Mouse (Mus musculus) left cerebral cortex, postnatal 36 days (tissue): ENCODE results near the gene Arhgap10. TPM values are rescaled to one million over a fixed set of nuclear protein-coding genes. Genes with fewer than 3 reads are reported as not detected.

ENCODE experiments used
- DNase-seq, 2 experiments: peaks; one replicate each; pipeline ENCODE4 v3.0.0; 2021 to 2022; ENCODE audit warnings: low spot score in 2 of 2, mixed read lengths in 1 of 2
- intact Hi-C: fragments of 180-260 bp; cut with DNase I; formaldehyde crosslinking; loops from one replicate; pipeline ENCODE4 v1.15.1; 2025
- total RNA-seq, 2 experiments: library from RNA; stranded (reverse); gene quantifications; 2 replicates each; pipeline ENCODE4 v1.2.3; 2021

The Arhgap10 gene
- total RNA-seq, 2 experiments from 2014 or later, result 34.5 to 36.9 TPM

DNA sequence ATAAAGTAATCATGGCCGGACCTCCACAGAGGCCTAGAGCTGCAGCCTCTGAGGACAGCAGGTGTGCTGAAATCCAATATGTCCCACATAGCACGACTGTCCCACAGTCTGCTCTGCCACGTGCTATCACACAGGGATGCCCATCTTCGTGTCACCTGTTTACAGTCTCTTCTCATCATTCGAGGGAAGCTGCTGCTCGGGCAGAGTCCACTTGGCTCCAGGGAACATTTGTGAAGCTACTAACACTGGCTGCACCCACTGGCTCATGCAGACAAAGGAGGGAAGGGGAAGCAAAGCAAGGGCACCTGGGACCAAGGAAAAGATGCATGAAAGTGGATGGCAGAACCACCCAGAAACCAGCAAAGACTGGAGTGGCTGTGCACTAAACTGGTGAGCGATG, 148.1 kb downstream of the Arhgap10 start:
- intact Hi-C loops, result no loop called here
- DNase-seq, result no peak

GRCm38 (mm10) chr8:77367091-77367490, 150.7 kb downstream of the Arhgap10 start:
- intact Hi-C loops, result no loop called here
- no peak for DNase-seq

DNA sequence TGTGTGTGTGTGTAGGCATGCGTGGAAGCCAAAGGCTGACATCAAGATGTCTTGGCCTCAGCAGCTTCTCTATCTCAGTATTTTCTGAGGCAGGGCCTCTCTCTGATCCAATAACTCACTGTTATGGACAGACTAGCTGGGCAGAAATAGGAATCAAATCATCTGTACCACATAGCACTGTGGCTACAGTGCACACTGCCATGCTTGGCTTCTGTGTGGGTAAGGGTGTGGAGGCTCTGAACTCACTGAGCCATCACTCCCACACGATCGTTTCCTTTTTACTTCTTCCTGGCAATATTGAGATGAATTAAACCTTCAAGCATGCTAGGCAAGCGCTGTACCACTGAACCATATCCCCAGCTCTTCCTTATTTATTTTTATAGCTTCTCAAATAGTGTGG, 151.3 kb downstream of the Arhgap10 start:
- intact Hi-C loops, result no loop called here
- DNase-seq, result no peak

- no peak for DNase-seq
- intact Hi-C loops, result no loop called here
These were observed 151.8 kb downstream of the Arhgap10 start for GRCm38 (mm10) chr8:77365990-77366389.

DNA sequence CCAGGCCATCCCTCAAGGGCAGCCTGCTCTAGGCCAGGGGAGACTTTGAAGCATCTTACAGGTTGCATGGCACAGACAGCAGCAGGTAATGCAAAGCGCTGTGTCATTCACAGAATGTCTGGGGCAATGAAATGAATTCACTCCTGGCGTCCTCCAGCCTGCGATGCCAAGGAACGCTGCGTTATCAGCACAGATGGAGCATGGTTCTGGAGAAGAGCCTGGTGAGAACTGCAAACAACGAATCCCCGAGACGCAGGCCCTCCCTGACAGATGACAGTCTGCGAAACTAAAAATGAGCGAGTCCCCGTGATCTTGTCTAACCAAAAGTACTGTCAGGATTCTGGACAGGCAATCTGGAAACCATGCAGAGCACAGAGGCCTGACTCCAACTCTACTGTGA, 153.3 kb downstream of the Arhgap10 start:
- DNase-seq, result peak; percentile 64 to 71
- intact Hi-C loops, result no loop called here

- DNase-seq, result no peak
- intact Hi-C loops, result no loop called here
These were observed 156.9 kb downstream of the Arhgap10 start for GRCm38 (mm10) chr8:77360853-77361252.

DNA sequence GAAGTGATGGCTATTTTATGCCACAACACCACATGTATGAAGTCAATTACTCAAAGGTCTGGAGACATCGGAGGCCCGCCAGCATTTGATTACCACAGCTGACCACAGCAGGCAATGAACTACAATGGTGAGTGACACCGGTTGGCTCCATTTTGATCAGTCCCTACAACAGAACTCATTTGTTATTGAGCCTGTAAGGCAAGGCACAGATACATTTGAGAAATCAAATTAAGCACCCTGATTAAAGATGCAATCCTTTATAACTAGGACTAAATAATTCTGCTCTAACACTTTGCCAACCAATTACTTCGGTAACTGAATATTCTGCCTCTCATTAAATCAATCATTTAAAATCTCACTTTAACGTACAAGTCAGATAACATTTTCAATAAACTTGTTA, 157.3 kb downstream of the Arhgap10 start:
- no peak for DNase-seq
- intact Hi-C loops, result no loop called here

DNA sequence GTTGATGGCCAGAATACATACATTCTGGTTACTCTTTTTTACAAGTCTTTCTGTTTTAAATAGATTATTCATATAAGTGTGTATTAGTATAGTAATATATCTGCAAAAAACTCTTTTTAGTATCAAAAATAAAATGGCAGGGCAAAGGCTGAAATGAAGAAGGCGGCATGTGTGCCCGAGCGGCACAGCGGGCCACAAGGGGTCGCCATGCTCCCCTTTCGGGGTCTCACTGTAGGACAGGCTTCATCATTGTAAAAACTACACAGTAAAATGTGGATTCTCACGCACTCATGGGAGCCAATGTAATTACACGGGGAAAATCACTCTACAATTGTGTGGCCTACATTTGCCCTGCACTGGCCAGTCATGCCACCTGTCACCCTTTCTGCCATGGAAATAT, 160.6 kb downstream of the Arhgap10 start:
- DNase-seq, result no peak
- intact Hi-C loops, result no loop called here

- DNase-seq, result no peak
- intact Hi-C loops, result no loop called here
These were observed 162.4 kb downstream of the Arhgap10 start for GRCm38 (mm10) chr8:77355344-77355743.

DNA sequence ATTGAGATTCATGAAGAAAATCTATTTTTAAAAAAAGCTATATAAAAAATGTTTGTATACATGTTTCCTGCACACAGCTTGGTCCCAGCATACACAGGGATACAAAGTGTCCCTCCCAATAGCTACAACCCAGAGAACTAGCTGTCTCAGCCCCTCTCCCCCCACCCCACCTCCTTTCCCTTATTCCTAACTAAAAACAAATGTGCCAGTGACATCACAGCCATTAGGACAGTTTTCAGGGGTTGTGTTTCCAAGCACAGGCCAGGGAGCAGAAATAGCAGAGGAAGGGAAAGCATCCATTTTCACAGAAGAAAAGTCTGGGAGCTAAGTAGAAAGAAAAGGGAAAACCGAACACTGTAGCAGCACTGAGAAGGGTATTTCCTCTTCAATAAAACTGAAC, 163.6 kb downstream of the Arhgap10 start:
- intact Hi-C loops, result no loop called here
- no peak for DNase-seq

- no peak for DNase-seq
- intact Hi-C loops, result no loop called here
These were observed 166.4 kb downstream of the Arhgap10 start for GRCm38 (mm10) chr8:77351177-77351860.

DNA sequence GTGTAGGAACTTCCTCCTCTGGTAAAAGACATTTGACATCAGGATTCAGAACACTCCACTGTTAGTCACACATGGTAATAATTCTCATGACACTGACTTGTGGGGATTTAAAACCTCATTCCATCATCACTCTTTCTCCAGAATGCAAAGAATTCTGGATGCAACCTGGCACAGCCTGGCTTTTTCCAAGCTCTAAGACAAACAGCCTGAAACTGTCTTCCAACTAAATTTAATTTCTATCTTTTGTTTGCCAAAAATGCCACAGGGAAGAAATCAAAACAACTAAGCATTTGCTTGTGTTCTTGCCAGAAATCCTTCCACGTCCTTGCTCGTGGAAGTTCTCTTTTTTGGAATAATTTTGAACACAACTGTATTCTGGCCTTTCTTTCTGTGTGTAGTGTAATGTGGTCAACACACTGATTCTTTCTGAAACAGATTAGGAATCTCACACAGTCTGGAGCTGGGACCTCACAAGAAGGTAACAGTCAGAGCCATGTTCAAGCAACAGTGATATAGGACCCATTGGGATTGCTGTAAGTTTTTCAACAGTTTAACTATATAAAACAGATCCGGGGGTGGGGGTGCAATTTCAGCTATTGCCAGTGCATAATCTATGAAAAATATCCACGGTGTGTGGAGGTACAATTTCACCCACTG, 167.5 kb downstream of the Arhgap10 start:
- no peak for DNase-seq
- intact Hi-C loops, result no loop called here

DNA sequence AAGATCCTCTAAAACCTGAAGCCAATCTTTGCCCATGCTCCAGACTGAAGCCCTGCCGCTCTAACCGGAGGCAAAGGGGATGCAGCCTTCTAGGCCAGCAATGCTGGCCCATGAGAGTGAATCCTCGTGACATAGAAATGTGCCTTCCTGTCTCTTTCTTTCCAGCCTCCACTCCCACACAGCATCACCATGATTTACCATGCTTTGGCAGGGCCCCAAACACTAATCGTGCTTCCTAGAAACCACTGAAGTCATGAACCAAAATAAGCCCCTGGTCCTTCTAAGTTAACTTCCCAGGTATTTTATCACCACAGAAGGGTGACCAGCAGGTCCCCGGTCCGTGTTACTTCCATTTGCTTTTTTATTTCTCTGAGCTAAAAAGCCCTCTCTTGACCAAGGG, 173.8 kb downstream of the Arhgap10 start:
- intact Hi-C loops, result no loop called here
- DNase-seq, result no peak

DNA sequence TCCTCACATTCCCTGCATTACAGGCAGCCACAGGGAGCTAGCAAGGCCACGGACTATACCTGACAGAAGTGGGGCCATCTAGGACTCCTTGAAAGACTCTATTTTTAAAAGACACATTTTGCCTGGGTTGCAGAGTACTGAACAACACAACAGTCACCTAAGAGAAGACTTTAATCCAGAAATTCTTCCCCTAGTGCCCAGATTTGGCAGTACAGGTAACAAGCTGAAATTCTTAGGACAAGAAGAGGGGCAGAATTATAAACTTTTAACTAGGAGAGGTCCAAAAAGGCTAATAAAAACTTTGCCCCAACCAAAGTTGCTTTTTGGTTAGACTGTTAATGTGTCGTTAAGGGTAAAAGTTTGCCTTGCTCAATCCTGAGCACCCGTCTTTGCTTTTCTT, 174.4 kb downstream of the Arhgap10 start:
- intact Hi-C loops, result no loop called here
- no peak for DNase-seq

DNA sequence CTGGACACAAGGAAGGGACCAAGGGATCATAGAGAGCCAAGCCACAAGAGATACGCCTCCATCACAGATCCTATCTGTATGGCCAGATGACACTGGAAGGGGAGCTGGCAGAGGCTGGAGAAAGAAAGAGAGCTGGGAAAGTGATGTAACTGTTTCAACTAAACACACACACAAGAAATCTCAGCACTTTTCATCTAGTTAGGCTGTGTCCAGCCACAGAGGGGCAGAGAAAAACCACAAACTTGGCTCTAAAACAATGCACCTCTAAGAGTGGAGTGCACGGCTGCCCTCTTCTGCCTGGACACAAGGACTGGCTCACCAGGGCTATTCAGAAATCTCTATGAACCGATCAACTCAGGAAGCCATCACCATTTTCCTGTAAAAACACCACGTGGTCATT, 175.6 kb downstream of the Arhgap10 start:
- no peak for DNase-seq
- intact Hi-C loops, result no loop called here

- DNase-seq, result no peak
These were observed 176.4 kb downstream of the Arhgap10 start for GRCm38 (mm10) chr8:77341329-77341728.

DNA sequence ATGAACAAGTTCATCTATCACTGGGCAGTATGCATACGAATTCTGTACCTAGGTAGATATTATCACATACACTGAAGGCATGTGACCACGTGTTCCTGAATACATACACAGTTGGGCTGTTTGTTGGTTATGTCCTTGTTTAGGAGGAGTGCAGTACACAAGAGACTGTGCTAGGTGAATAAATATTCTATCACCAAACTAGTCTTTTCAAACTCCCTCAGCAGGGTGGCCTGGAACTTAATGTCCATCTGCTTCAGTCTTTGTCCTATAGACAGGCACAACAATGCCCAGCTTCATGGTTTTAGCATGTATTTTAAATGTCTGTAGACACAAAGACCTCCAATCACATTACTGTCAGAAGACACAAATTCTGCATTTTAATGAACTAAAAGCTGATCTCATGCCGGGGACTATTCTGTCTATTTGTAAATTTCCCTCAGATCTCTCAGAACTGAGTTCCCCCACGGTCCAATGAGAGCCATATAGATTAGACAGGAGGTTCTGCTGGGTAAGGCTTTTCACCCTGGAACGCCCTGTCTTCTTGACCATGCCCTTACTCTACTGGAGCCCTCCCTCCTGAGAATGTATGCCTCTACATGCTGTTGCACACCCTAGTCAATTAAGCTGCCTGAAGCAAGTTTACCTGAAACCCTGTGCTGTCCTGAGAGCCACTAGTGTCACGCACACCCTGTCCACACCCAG, 177.6 kb downstream of the Arhgap10 start:
- no peak for DNase-seq
- intact Hi-C loops, result no loop called here

More at GRCm38 (mm10) chr8:77341329-77341728, 176.4 kb downstream of the Arhgap10 start:
- intact Hi-C loops, result no loop called here

- DNase-seq, result no peak
These were observed 180.5 kb downstream of the Arhgap10 start for GRCm38 (mm10) chr8:77337272-77337671.

DNA sequence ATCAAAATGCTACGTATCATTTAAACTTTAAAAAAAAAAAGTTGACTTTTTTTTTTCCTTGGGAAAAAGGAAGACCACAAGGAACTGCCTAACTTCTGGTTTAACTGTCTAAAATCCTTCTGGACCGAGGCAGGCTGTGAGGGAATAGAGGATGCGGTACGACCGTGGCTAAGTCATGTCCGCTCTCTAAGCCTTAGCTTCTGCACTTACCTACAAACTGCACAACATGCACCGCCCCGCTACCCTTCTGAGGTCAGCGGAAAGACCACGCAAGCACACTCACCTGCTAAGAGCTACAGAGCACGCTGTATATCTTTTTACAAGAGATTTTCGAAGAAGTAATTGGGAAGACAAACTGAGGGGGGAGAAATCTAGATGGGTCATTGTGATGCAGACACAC, 186.6 kb downstream of the Arhgap10 start:
- intact Hi-C loops, result no loop called here
- no peak for DNase-seq

More at GRCm38 (mm10) chr8:77337272-77337671, 180.5 kb downstream of the Arhgap10 start:
- intact Hi-C loops, result no loop called here

- DNase-seq, result no peak
- intact Hi-C loops, result no loop called here
These were observed 187.4 kb downstream of the Arhgap10 start for GRCm38 (mm10) chr8:77330304-77330703.

GRCm38 (mm10) chr8:77329783-77330182, 188.0 kb downstream of the Arhgap10 start:
- DNase-seq, result no peak
- intact Hi-C loops, result no loop called here
